Mouse (Mus musculus) frontal cortex, postnatal 36 days (tissue): Measurements from ENCODE around the gene Mastl.
A peak's percentile ranks its signal among the peaks of the same experiment; 100 is the strongest.

ENCODE experiments used
- DNase-seq, 2 experiments: peaks; one replicate each; pipeline ENCODE4 v3.0.0; 2022; ENCODE audit warnings: low spot score in 2 of 2

Gene Mastl

GRCm38 (mm10) chr2:23155777-23156607 is at the start of gene Mastl, which contains the start of gene Yme1l1:
TSS of gene Mastl (minus strand) at chr2:23156024.
TSS of gene Yme1l1 (plus strand) at chr2:23156369.
- DNase-seq: peak; percentile 97 to 99

- DNase-seq: no peak
Observed at GRCm38 (mm10) chr2:23202900-23203670, 47.3 kb upstream of the Mastl start.

- no peak for DNase-seq
Observed at GRCm38 (mm10) chr2:23201034-23201433, 45.2 kb upstream of the Mastl start.

DNA sequence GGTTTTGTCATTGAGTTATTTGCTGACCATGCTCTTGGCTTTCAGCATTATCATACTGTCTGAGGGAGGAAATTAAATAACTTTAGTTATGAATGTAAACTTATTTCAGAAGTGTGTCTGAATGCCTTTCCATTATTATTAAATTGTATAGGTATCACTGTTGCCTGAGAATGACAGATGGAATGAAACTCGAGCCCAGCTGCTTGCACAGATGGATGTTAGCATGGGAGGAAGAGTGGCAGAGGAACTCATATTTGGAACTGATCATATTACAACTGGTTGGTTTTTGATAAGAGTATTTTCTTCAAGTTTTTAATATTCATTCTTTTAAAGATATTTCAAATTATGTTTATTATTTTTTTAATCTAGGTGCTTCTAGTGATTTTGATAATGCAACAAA is 38.5 kb upstream of the Mastl start:
- no peak for DNase-seq

- DNase-seq: no peak
Observed at GRCm38 (mm10) chr2:23172305-23172704, 16.5 kb upstream of the Mastl start.

GRCm38 (mm10) chr2:23156608-23157081 is 821 bp upstream of the Mastl start:
- no peak for DNase-seq

DNA sequence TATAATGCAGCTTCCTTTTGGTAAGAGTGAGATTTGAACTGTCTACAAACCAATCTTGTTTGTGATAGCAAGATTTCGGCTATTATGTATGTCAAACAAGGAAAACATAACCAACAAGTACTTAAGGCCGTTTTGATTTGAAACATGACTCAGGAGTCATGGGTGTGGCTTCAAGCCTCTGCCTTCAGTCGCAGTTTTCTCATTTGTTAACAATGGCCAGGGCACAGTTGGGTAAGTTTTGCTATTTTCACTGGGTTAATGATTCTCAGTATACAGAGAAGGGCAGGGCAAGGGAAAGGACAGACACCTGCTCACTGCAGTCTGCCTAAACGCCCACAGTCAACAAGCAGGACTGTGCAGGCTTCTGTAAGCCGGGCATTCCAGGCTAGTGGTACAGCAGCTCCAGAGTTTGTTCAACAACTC is 614 bp downstream of the Mastl start:
- DNase-seq: no peak

DNA sequence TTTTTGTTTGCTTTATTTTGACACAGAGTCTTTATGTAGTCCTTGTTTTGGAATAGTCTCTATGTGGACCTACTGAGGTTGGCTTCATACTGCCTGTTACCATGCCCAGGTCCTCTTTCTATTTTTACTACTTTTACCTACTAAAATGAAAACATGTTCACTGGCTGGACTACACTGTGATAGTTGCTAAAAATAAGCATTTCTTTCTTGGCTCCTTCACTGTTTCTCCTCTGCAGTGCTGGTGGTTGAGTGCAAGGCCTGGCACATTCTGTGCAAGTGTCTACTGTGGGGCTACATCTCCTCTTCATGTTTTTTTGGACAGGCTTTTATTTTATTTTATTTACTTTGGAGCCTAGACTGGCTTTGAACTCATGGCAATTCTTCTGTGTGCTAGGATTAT is 36.3 kb downstream of the Mastl start:
- DNase-seq: no peak

DNA sequence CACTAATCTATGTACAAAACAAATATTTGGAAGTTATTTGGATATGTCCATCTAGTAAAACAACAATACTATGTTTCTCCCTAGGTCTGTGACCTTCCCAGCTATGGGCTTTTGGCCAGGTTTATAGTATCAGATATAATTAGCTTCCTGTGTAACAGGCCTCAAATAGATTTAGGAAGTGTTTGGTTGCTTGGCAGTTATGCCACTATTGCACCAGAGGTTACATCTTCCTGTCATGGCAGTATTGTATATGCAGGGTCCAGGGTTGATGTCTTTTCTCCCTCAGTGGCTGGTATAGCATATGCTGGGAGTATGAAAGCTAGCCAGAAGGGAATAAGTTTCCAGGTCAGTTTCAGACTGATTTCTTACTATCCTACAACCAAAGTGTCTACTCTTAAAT is 53.6 kb downstream of the Mastl start:
- DNase-seq: no peak

DNA sequence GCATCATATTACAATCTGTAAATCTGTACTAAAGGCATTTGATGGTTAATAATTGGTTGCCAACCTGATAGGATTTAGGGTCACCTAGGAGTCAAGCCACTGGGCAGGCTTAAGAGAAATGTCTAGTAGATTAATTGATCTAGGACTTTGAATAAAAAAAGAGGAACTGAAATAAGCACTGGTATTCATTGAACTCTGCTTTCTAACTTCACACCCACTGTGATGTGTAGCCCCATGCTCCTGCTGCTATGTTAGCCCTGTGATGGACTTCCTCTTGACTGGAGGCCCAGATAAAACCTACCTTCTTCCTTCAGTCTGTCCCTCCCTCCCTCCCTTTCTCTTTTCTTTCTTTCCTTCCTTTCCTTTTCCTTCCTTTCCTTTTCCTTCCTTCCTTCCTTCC is 58.8 kb downstream of the Mastl start:
- no peak for DNase-seq

DNA sequence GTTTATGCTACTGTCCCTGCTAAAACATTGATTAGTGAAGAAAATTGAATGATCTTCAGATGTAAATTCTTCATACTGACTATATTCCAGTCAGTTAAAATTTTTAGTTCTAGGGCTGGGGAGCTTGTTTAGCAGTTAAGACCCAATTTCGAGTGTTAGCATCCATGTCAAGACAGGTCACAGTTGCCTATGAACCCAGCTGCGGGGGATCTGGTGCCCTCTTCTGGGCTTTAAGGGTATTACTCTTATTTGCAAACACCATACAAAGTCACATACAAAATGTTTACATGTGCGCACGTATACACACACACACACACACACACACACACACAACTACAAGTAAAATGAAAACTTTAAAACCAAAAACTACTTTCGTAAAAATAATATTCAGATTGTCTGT is 63.6 kb downstream of the Mastl start:
- DNase-seq: peak in 1 of 2 experiments; percentile 8

GRCm38 (mm10) chr2:23084540-23084939 is 71.3 kb downstream of the Mastl start:
- no peak for DNase-seq

DNA sequence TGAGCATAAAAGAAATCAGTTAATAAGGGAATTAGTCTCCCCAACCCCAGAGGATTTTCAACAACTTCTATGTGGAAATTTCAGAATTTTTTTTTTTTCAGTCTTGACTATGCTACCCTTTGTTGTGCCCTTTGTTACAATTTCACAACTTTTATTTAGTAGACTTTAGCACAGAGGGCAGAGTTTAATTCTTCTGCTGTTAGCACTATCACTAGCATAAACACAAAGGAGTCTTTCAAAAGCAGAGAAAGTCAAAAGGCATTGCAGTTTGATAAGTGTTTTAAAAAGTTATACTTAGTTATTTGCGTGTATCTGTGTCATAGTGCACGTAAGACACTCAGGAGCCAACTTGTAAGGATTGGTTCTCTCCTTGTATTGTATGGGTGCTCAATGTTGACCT is 77.2 kb downstream of the Mastl start:
- DNase-seq: no peak

GRCm38 (mm10) chr2:23077693-23078092 is 78.1 kb downstream of the Mastl start:
- no peak for DNase-seq

GRCm38 (mm10) chr2:23076783-23077182 is 79.0 kb downstream of the Mastl start:
- no peak for DNase-seq

DNA sequence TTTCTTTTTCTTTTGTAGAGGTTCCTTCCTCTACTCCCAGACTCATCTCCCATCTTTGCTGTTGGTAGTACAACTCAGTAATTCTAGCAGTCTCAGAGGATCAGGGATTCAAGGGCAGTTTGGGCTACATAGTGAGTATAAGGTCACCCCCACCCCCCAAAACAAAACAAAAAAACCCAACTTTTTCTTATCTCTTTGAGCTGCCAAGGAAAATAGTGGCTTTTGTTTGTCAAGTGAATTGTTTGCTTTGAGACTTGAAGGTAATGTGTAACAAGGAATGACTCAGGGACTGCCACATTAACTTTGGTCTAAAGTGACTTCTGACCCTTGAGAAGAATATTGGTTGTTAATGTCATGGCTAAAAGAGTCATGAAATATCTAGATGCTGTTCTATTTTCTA is 80.0 kb downstream of the Mastl start:
- DNase-seq: no peak

DNA sequence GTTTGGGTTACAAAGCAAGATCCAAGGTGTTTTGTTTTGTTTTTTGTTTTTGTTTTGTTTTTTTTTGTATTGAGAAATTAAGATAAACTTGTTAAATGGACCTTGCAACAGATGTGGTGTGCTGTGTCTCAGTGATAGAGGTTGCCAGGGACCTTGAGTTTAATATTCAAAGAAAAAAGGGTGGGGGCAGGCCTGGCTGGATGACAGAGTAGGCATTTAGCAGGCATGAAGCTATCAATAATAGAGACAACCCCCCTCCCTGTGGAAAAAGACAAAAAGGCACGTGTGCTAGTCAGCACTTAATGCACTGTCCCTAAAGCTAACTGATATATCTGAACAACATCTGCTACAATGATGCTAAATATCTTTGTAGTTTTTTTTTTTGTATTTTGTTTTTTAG is 84.4 kb downstream of the Mastl start:
- no peak for DNase-seq

- DNase-seq: no peak
Observed at GRCm38 (mm10) chr2:23070491-23070890, 85.3 kb downstream of the Mastl start.

DNA sequence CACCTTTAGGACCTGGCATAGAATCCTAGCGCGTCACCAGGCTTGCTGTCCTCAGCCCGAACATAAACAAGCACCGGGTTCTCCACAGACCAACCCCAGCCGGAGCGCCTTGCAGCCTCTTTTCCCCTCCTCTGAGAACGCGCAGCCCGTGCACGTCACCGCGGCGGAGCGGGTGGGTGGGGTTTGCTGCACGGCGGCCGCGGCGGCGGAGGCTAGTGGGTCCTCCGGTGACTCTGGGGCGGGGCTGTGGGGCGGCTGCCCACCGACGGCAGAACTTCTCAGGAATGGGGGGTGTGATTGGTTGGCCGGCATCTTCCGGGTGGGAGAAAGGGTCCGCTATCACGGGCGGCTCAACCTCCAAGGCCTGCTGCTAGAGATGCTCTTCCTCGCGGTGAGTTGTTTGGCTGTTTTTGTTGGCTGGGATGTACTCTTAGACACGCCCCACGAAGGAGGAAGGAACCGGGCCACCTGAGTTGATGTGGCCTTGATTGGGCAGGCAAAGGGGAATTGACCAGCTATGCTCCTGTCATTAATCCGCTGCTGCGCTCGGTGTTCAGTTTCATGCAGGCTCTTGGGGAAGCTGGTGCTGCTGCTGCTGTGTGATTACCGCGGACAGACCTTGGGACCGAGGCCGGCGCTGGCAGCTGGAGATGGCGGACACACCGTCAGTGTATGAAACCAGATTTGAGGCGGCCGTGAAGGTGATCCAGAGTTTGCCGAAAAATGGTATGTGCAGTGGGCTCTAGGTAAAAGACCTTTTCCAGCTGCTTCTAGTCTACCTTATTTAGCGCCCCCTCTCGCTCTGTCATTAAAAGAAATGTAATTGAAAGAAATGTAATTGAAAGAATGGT is 86.7 kb downstream of the Mastl start:
- peak; percentile 96 for DNase-seq

DNA sequence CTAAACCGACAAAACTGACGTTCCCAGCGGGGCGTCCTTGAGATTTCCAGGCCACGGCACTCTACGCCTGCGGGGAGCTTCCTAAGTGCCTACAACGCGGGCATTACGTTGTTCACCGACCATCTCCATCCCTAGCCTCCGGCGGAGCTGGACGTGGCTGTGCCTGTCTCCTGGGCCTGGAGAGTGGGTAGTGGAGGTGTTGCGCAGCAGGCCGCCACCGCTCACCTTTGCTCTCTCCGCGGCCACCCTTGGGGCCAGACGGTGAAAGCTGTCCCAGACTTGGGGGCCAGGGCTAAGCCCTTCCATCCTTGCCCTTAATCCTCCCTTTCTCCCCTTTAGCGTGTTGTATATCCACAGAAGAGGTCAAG is 87.5 kb downstream of the Mastl start:
- no peak for DNase-seq

- DNase-seq: peak; percentile 96
Observed at GRCm38 (mm10) chr2:23067552-23068369, 88.1 kb downstream of the Mastl start, which contains the start of gene Acbd5. TSS of gene Acbd5 (plus strand) at chr2:23068167.
